Mouse (Mus musculus) CD4-positive naive resting alpha-beta T cell, adult 76 days (primary cell): ENCODE results near the gene Odf4. TPM values are rescaled to one million over a fixed set of nuclear protein-coding genes. Genes with fewer than 3 reads are reported as not detected.

Experiments
- total RNA-seq: library from RNA; stranded (reverse); gene quantifications from one replicate; pipeline ENCODE4 v1.2.4, GENCODE M21; 2023

The Odf4 gene
- total RNA-seq: not detected

GRCm38 (mm10) chr11:68926981-68927380 is at the start of gene Odf4:
Gene Odf4, minus strand, starts transcription at chr11:68927081.

GRCm38 (mm10) chr11:68975085-68975484 is 48.2 kb upstream of the Odf4 start, which contains the start of gene Rangrf:
Gene Rangrf, minus strand, starts transcription at chr11:68975185.

DNA sequence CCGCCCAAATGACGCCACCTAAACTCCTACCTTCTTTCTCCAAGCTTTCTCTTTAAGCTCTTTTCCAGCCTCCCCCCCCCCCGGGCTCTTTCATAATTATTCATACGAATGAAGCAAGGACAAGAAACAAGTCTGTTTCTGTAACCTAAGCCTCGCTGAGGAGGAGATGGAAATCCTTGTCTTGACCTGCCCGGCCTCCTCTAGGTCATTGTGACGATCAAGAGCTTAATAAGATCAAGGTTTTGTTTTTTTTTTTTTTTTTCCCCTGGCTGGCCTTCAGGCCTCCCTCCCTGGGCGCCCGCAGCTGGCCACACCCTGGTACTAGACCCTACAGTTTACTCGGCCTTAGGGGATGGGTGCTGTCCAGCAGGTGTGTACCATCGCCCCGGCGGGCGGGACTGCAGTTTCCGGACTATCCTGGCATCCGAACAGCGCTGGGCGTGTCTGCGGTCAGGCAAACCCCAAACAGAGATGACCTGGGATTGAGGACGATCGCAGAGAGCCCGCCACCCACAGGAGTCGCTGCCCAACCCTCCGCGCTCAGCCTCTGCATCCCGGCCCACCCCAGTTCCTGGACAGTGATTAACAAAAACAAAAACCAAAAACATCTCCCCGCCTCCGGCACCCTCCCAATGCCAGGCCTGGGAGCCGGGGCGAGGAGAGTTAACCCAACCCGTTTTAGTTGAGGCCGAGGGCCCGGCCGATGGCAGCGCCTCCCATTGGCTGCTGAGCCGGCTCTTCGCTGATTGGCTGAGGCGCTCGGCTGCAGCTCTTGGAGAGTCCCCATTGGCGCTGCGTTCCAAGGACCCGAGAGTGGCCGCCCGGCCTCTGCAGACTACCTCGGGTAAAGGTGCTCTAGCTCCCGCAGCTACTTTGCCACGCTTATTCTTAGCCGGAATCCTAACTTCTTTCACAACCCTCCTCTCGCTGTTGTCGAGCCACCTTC is 40.7 kb upstream of the Odf4 start, which contains the start of gene Slc25a35:
Slc25a35 (plus strand) TSS at position 795 of the 946 bp plus-strand sequence.

GRCm38 (mm10) chr11:68957308-68957707 is 30.4 kb upstream of the Odf4 start, which contains the start of gene Arhgef15:
Gene Arhgef15, minus strand, starts transcription at chr11:68957480.

DNA sequence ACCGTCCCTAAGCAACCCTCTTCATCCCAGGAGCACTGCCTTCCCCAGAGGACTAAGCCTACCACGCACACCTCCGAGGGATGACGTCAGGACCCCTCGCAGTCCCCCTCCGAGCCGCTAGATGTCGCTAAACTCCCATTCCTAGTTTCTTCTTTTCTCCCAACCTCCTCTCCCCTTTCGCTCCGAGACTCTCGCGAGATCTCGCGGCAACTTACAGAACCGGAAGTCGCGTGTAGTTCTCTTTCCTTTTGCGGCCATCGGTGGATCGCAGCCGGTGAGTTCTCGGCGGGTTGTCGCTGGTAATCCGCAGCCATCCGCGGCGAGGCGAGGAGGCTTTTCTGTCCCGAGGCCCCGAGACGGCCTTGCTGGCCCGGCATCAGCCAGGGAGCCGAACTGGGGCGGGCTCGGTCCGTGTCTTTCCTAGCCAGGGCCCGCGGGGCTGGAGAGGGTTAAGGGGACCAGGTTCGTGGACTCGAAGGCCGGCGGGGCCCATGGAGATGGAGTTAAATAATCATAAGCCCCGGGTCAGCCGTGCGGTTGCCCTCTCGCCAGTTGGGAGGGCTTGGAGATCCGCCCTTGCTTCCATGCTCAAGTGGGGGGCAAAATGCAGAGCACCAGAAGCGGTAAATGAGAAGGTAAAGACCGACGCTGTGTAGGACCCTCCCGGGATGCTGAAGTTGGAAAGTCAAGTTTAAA is 25.4 kb downstream of the Odf4 start, which contains the start of gene Rpl26:
Rpl26 (plus strand) TSS at position 233 of the 696 bp plus-strand sequence.

GRCm38 (mm10) chr11:68888253-68888652 is 38.6 kb downstream of the Odf4 start, which contains the start of gene Rnf222:
Gene Rnf222, plus strand, starts transcription at chr11:68888553.

Other genes starting within 250 kb of the Odf4 start
- 0.21 TPM for gene Myh10, start 235.5 kb downstream of the Odf4 start, total RNA-seq
- 90.2 TPM for gene Ndel1, start 55.2 kb downstream of the Odf4 start, total RNA-seq
- gene Rnf222, start 38.5 kb downstream of the Odf4 start, total RNA-seq: not detected
- gene Rpl26, start 25.5 kb downstream of the Odf4 start, total RNA-seq: 2,913 TPM
- gene Arhgef15, start 30.4 kb upstream of the Odf4 start, total RNA-seq: 0.50 TPM
- gene Slc25a35, start 41.0 kb upstream of the Odf4 start, total RNA-seq: 2.9 TPM
- 2.8 TPM for gene Rangrf, start 48.1 kb upstream of the Odf4 start, total RNA-seq
- gene Pfas, start 81.4 kb upstream of the Odf4 start, total RNA-seq: 20.6 TPM
- gene Ctc1, start 88.8 kb upstream of the Odf4 start, total RNA-seq: 19.9 TPM
- gene Aurkb, start 118.6 kb upstream of the Odf4 start, total RNA-seq: 1.5 TPM
- gene Borcs6, start 132.6 kb upstream of the Odf4 start, total RNA-seq: 9.1 TPM
- gene Tmem107, start 143.7 kb upstream of the Odf4 start, total RNA-seq: not detected
- 260 TPM for gene Vamp2, start 161.4 kb upstream of the Odf4 start, total RNA-seq
- gene Per1, start 168.1 kb upstream of the Odf4 start, total RNA-seq: 696 TPM
- not detected for gene Hes7, start 193.3 kb upstream of the Odf4 start, total RNA-seq
- gene 9130213A22Rik, start 195.5 kb upstream of the Odf4 start, total RNA-seq: not detected
- 1.6 TPM for gene Aloxe3, start 198.8 kb upstream of the Odf4 start, total RNA-seq
- not detected for gene Alox12b, start 229.9 kb upstream of the Odf4 start, total RNA-seq